Mouse (Mus musculus): Measurements from ENCODE around the gene Fbxw8. TPM values are rescaled to one million over a fixed set of nuclear protein-coding genes. Genes with fewer than 3 reads are reported as not detected.
A peak's percentile ranks its signal among the peaks of the same experiment; 100 is the strongest.

The Fbxw8 gene
- polyA plus RNA-seq (2014; fragmentation: Nextera tagmentation; extraction: Ambion mirVana), result 22.8 and 28.6 TPM in 2 replicates

DNA sequence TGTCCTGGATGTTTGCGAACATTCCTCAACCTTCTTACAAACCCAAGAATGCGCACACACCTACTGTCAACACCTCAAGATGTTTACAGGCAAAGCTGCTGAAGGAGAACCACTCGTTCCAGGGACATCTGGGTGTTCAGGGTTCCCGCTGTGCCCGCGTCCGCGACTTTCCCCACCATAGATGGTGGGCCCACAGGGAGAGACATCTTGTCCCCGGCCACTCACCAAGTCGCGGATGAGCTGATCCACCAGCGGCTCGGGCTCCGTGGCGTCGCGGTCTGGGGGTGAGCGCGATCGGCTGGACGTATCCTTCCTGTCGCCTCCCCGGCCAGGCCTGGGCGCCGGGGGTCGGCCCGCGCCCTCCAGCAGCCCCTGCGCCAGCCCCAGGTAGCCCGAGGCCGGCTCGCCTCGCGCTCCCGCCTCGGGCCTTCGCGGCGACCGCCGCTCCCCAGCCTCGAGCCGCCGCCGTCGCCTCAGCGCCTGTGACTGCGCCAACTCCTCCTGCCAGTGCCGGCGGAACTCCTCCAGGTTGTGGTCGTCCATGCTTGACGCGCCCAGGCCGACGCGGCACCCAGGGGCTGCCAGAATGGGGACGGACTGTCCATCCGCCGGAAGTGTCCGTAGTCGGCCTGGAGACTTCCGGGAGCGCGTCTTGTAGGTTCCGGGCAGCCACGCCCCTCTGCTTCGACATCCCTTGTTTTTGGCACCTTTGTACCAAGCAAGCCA, at the start of gene Fbxw8:
TSS of gene Fbxw8 (minus strand) at position 626 of the 726 bp plus-strand sequence.
- H3K9ac ChIP-seq (ENCODE audit: low read depth, low read length), result peak within 1 kb of the TSS; percentile 92
- no peaks in the 10 kb centered on the region for H3K9me3 ChIP-seq (ENCODE audit: control insufficient read depth, low read length)
- peaks cover 14% of the 10 kb centered on the region for H3K4me1 ChIP-seq (ENCODE audit: control insufficient read depth, insufficient read depth, low read length)
- whole genome bisulfite sequencing, result under 1% methylated on average over 61 of the region's 67 CpGs
- no peaks in the 10 kb centered on the region for H3K27me3 ChIP-seq (ENCODE audit: control insufficient read depth, insufficient read depth, low read length)
- H3K27ac ChIP-seq (ENCODE audit: low read depth, low read length), result 0 out of 2 replicates have a peak within 1 kb of the TSS, but pooled peaks have one; percentile 25
- peak within 1 kb of the TSS; percentile 63 for H3K4me2 ChIP-seq (replicated peaks; ENCODE audit: low read depth, low read length)
- peak; percentile 87 for ATAC-seq (ENCODE audit: low FRiP score, low TSS enrichment)
- H3K4me3 ChIP-seq (ENCODE audit: low read length), result peak within 1 kb of the TSS; percentile 86
- peaks cover 4% of the 10 kb centered on the region; the same call in 1 of the 2 replicates for H3K36me3 ChIP-seq (ENCODE audit: control insufficient read depth, insufficient read depth, low read length)

DNA sequence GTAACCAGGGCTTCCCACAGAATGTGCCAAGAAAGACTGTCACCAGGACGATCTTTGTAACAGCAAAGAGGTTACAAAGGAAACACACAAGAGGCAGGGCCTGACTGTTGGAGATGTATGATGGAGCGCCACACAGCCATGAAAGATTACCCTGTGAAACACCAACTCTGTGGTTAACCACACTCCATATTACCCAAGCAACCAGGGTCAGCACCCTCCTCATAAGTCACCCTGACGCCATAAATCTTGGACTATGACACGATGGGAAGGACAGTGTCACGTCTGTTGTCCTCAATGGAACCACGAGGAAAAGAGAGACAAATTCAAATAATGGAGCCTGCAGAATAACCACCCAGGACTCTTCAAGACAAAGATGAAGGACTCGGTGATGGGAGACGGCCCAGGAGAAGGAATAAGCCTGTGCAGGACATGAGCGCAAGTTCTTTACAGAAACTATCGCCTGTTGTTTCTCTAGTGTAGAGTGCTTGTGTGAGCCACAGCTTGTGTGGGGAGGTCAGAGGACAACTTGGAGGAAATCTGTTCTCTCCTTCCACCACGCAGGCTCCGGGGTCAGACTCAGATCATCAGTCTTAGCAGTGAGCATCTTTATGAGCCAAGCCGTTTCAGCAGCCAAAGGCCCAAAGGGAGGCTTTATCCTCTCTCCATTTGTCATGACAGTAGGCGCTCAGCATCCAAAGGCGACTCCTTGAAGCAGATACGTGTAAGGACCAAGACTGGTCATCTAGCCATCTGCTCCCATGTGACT, 49.6 kb upstream of the Fbxw8 start:
- H3K4me3 ChIP-seq (ENCODE audit: low read length), result no peak overlapping the region
- H3K27ac ChIP-seq (ENCODE audit: low read depth, low read length), result no peak overlapping the region
- H3K36me3 ChIP-seq (ENCODE audit: control insufficient read depth, insufficient read depth, low read length), result no peaks in the 10 kb centered on the region
- no peaks in the 10 kb centered on the region for H3K27me3 ChIP-seq (ENCODE audit: control insufficient read depth, insufficient read depth, low read length)
- no peak overlapping the region for H3K4me2 ChIP-seq (replicated peaks; ENCODE audit: low read depth, low read length)
- peaks cover 28% of the 10 kb centered on the region for H3K4me1 ChIP-seq (ENCODE audit: control insufficient read depth, insufficient read depth, low read length)
- WGBS, result 23% methylated on average over 16 of the region's 16 CpGs
- no peak overlapping the region for H3K9ac ChIP-seq (ENCODE audit: low read depth, low read length)
- H3K9me3 ChIP-seq (ENCODE audit: control insufficient read depth, low read length), result no peaks in the 10 kb centered on the region
- ATAC-seq (ENCODE audit: low FRiP score, low TSS enrichment), result peak; percentile 38; the same call in 1 of the 2 replicates

DNA sequence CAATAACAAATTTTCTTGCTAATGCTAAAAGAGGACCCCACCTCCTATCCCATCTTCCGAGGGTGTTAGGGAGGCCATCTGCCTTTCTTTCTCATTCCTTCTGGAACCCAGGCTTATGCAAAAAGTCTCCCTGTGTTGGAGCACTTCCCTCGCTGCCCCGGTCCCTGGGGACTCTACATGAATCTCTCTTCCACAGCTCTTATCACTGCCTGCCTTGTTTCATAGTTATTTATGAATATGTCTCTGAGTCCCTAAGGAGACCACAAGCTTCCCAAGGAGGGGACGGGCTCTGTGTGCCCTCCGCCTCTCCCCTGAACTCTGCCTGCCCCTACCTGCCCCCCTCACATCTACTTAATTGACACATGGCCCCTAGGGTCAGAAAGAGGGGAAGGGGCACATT, 44.4 kb upstream of the Fbxw8 start:
- no peak overlapping the region for H3K4me2 ChIP-seq (replicated peaks; ENCODE audit: low read depth, low read length)
- H3K27ac ChIP-seq (ENCODE audit: low read depth, low read length), result no peak overlapping the region
- no peaks in the 10 kb centered on the region for H3K27me3 ChIP-seq (ENCODE audit: control insufficient read depth, insufficient read depth, low read length)
- H3K4me3 ChIP-seq (ENCODE audit: low read length), result no peak overlapping the region
- H3K9ac ChIP-seq (ENCODE audit: low read depth, low read length), result no peak overlapping the region
- WGBS, result 57% methylated on average over 5 of the region's 5 CpGs
- no peaks in the 10 kb centered on the region for H3K9me3 ChIP-seq (ENCODE audit: control insufficient read depth, low read length)
- H3K36me3 ChIP-seq (ENCODE audit: control insufficient read depth, insufficient read depth, low read length), result no peaks in the 10 kb centered on the region
- peaks cover 13% of the 10 kb centered on the region for H3K4me1 ChIP-seq (ENCODE audit: control insufficient read depth, insufficient read depth, low read length)
- ATAC-seq (ENCODE audit: low FRiP score, low TSS enrichment), result no peak

DNA sequence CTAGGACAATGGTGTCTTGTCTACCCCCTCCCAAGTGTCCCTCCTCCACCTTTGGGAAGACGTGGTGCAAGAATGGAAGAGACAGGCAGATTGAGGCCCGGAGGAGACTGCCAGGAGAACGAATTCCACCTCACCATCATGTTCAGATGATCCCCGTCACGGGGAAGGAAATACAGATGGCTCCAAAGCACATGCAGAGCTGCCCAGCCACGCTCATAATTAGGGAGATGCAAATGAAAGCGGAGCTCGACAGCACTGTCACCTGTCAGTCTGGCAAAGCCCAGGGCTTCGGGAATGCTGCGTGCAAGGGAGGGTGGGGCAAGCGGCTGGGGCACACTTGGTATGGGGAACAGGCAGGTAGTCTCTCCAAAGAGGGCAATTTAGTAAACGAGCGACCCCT, 42.2 kb upstream of the Fbxw8 start:
- H3K27me3 ChIP-seq (ENCODE audit: control insufficient read depth, insufficient read depth, low read length), result no peaks in the 10 kb centered on the region
- no peak for ATAC-seq (ENCODE audit: low FRiP score, low TSS enrichment)
- 76% methylated on average over 13 of the region's 13 CpGs for WGBS
- no peak overlapping the region for H3K27ac ChIP-seq (ENCODE audit: low read depth, low read length)
- no peaks in the 10 kb centered on the region for H3K36me3 ChIP-seq (ENCODE audit: control insufficient read depth, insufficient read depth, low read length)
- no peak overlapping the region for H3K4me3 ChIP-seq (ENCODE audit: low read length)
- H3K9ac ChIP-seq (ENCODE audit: low read depth, low read length), result no peak overlapping the region
- no peaks in the 10 kb centered on the region for H3K4me1 ChIP-seq (ENCODE audit: control insufficient read depth, insufficient read depth, low read length)
- no peak overlapping the region for H3K4me2 ChIP-seq (replicated peaks; ENCODE audit: low read depth, low read length)
- H3K9me3 ChIP-seq (ENCODE audit: control insufficient read depth, low read length), result no peaks in the 10 kb centered on the region

DNA sequence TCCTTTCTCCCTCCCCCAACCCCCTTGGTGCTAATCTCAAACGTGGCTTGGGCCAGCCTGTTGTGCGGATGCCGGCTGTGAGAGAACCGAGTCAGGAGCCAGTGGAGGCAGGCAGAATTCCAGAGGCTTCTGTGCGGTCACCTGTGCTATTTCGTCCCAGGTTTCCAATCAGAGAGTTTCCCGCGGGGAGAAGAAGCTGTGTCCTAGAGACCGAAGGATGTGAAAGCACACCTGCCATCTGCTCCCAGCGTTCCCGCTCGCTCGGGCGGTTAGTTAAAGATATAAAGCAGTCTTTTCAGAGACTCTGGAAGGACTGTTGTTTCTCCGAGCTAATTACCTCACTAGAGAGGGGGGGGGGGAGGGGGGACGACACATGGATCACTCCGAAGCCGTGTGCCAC, 37.0 kb upstream of the Fbxw8 start:
- ATAC-seq (ENCODE audit: low FRiP score, low TSS enrichment), result no peak

DNA sequence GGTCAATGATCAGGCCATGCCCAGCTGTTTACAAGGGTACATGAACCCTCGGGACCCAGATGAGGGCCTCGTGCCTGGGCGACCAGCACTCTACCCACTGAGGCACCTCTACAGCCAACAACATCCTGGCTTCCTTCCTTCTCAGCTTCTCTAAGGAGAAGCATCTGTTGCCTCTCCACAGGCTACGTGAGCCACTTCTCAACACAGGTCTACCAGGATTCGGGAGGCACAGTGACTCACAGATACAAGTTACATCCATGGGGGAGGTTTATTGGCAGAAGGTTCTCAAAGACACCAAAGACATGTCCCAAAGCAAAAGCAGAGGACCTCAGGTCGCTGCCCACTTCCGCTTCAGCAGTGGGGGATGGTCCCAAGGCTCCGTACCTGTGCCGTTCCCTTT, 35.2 kb upstream of the Fbxw8 start:
- no peaks in the 10 kb centered on the region for H3K9me3 ChIP-seq (ENCODE audit: control insufficient read depth, low read length)
- H3K27me3 ChIP-seq (ENCODE audit: control insufficient read depth, insufficient read depth, low read length), result peaks cover 5% of the 10 kb centered on the region; the same call in 1 of the 2 replicates
- H3K4me3 ChIP-seq (ENCODE audit: low read length), result no peak overlapping the region
- 78% methylated on average over 9 of the region's 9 CpGs for WGBS
- no peak overlapping the region for H3K4me2 ChIP-seq (replicated peaks; ENCODE audit: low read depth, low read length)
- H3K4me1 ChIP-seq (ENCODE audit: control insufficient read depth, insufficient read depth, low read length), result no peaks in the 10 kb centered on the region
- H3K27ac ChIP-seq (ENCODE audit: low read depth, low read length), result no peak overlapping the region
- no peak for ATAC-seq (ENCODE audit: low FRiP score, low TSS enrichment)
- H3K36me3 ChIP-seq (ENCODE audit: control insufficient read depth, insufficient read depth, low read length), result no peaks in the 10 kb centered on the region
- no peak overlapping the region for H3K9ac ChIP-seq (ENCODE audit: low read depth, low read length)

More for the DNA sequence above, 37.0 kb upstream of the Fbxw8 start:
- Histone ChIP-seq H3K4me3 (ENCODE audit: low read length) (no peak overlapping the region), H3K9ac (ENCODE audit: low read depth, low read length) (no peak overlapping the region), H3K9me3 (ENCODE audit: control insufficient read depth, low read length) (no peaks in the 10 kb centered on the region), H3K27me3 (ENCODE audit: control insufficient read depth, insufficient read depth, low read length) (peaks cover 5% of the 10 kb centered on the region; the same call in 1 of the 2 replicates), H3K4me2 (replicated peaks; ENCODE audit: low read depth, low read length) (no peak overlapping the region), H3K4me1 (ENCODE audit: control insufficient read depth, insufficient read depth, low read length) (no peaks in the 10 kb centered on the region), H3K36me3 (ENCODE audit: control insufficient read depth, insufficient read depth, low read length) (no peaks in the 10 kb centered on the region), H3K27ac (ENCODE audit: low read depth, low read length) (no peak overlapping the region)
- 21% methylated on average over 17 of the region's 18 CpGs for WGBS

DNA sequence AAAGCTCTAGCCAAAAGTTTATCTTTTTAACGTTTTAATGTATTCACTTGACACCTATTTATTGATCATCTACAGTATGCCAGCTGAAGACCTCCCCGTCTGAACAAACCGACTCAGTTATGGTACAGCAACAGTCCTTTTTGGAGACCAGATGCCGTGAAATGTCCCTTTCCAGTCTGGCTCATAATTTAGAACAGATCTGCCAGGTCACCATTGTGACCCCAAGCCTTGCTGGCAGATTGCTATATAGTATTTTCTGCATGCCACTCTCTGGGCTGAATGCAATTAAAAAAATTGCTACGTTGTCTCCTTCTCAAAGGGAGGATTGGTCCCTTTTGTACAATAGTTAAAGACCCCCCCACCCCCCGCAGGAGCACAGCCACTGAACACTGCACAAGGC, 33.1 kb upstream of the Fbxw8 start:
- no peak for ATAC-seq (ENCODE audit: low FRiP score, low TSS enrichment)
- H3K9ac ChIP-seq (ENCODE audit: low read depth, low read length), result no peak overlapping the region
- no peak overlapping the region for H3K4me3 ChIP-seq (ENCODE audit: low read length)
- peaks cover 5% of the 10 kb centered on the region; the same call in 1 of the 2 replicates for H3K27me3 ChIP-seq (ENCODE audit: control insufficient read depth, insufficient read depth, low read length)
- no peaks in the 10 kb centered on the region for H3K4me1 ChIP-seq (ENCODE audit: control insufficient read depth, insufficient read depth, low read length)
- H3K4me2 ChIP-seq (replicated peaks; ENCODE audit: low read depth, low read length), result no peak overlapping the region
- no peak overlapping the region for H3K27ac ChIP-seq (ENCODE audit: low read depth, low read length)
- 59% methylated on average over 6 of the region's 6 CpGs for WGBS
- H3K36me3 ChIP-seq (ENCODE audit: control insufficient read depth, insufficient read depth, low read length), result no peaks in the 10 kb centered on the region
- H3K9me3 ChIP-seq (ENCODE audit: control insufficient read depth, low read length), result no peaks in the 10 kb centered on the region

DNA sequence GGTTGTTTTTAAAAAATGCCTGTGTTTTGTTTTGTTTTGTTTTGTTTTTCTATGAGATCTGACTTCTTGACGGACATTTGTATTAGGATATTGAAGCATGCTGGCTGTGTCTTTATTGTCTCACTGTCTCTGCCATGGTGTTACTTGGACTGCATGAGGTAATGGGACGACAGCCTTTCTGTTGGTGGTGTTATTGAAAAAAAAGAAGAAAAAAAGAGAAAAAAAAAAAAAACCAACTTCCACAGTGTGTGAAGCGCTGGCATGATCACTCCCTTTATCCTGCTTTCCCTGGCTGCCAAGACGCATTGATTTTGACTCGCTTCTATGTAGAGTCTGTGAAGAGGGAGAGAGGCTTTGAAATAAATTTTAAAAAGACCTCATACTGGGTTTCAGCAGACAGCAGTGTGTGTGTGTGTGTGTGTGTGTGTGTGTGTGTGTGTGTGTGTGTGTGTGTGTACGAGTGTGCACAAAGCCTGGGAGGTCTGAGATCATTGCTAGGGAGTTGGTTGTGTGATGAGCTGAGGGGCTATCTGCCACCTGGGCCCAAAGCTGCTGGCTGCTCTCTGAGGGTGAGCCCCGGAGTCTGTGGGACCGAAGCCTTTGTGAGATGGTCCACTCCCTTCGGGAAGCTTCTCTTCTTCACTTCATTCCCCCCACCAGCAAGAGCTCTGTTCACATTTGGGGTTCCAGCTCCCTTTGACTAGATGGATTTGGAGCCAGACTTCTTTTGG, 31.8 kb upstream of the Fbxw8 start:
- Histone ChIP-seq H3K36me3 (ENCODE audit: control insufficient read depth, insufficient read depth, low read length) (no peaks in the 10 kb centered on the region), H3K27ac (ENCODE audit: low read depth, low read length) (no peak overlapping the region), H3K4me2 (replicated peaks; ENCODE audit: low read depth, low read length) (no peak overlapping the region), H3K4me1 (ENCODE audit: control insufficient read depth, insufficient read depth, low read length) (no peaks in the 10 kb centered on the region), H3K9ac (ENCODE audit: low read depth, low read length) (no peak overlapping the region), H3K4me3 (ENCODE audit: low read length) (no peak overlapping the region), H3K27me3 (ENCODE audit: control insufficient read depth, insufficient read depth, low read length) (peaks cover 5% of the 10 kb centered on the region; the same call in 1 of the 2 replicates), H3K9me3 (ENCODE audit: control insufficient read depth, low read length) (no peaks in the 10 kb centered on the region)
- ATAC-seq (ENCODE audit: low FRiP score, low TSS enrichment), result no peak
- WGBS, result 83% methylated on average over 9 of the region's 9 CpGs

Data from kidney, embryonic 14.5 days (tissue).